Mouse (Mus musculus) liver (tissue): ENCODE measurements around the gene Setd1a.
"Not testable (repeated sequence)": the region's sequence is repeated elsewhere in the genome, so short reads cannot be mapped to it uniquely, and the experiment has no call there.

Experiments used
- DNase-seq: peaks from one replicate; pipeline ENCODE4 v3.0.0-alpha.2; 2020; ENCODE audit warnings: mixed read lengths

Setd1a gene

GRCm38 (mm10) chr7:127776426-127776825 lies at the start of gene Setd1a:
Setd1a (plus strand) TSS chr7:127776670.
- DNase-seq, result peak; percentile 94

- no peak for DNase-seq
Measured at GRCm38 (mm10) chr7:127727898-127728297, 48.6 kb upstream of the Setd1a start.

GRCm38 (mm10) chr7:127730170-127730569 lies 46.3 kb upstream of the Setd1a start:
- DNase-seq, result no peak

GRCm38 (mm10) chr7:127732066-127732465 lies 44.4 kb upstream of the Setd1a start, which contains the start of gene Ctf2:
Ctf2 (minus strand) TSS chr7:127732166.
- not testable (repeated sequence) for DNase-seq

- DNase-seq, result peak; percentile 78
Measured at GRCm38 (mm10) chr7:127744366-127745045, 32.0 kb upstream of the Setd1a start, which contains the start of gene Fbxl19. Fbxl19 (plus strand) TSS chr7:127744543.

GRCm38 (mm10) chr7:127745251-127745651 lies 31.2 kb upstream of the Setd1a start:
- peak; percentile 88 for DNase-seq

DNA sequence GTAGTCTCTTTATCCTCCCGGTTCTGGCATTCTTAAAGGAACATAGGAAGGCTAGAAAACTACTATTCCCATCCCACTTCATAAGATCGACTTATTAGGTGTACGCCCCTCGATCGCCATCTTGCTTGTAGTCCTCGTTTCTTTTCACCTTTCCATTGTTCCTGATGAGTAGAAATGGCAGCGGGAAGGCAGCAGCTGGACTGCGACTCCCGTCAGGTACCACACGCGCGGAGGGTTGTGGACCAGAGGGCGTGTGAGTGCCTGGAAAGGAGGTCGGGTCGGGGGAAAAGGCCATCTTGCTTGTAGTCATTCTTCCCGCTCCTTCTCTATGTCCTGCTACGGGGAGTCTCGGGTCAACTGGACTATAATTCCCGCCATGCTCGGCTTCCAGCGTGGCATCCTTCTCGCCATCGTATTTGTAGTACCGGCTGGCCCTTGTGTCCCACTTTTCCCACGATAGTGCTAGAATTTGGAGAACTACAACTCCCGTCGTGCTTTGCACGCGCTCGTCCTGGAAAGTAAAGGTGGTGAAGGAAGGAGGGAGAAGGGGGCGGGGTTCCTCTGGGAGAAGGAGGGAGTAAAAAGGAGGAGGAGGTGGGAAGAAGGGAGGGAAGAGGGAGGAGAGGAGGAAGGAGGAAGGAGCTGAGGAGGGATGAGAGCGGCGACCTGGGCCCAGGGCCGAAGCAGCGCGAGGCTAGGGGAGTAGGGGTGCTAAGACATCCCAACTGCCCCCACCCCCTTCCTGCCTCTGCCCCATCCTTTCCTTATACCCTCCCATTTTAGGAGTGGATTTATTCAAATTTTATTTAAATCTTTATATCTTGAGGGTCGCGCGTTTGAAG lies 30.6 kb upstream of the Setd1a start:
- DNase-seq, result peak; percentile 85

GRCm38 (mm10) chr7:127746494-127747491 lies 29.7 kb upstream of the Setd1a start:
- DNase-seq, result peak; percentile 50

GRCm38 (mm10) chr7:127747559-127748234 lies 28.8 kb upstream of the Setd1a start:
- no peak for DNase-seq

- no peak for DNase-seq
Measured at GRCm38 (mm10) chr7:127748235-127748560, 28.3 kb upstream of the Setd1a start.

GRCm38 (mm10) chr7:127750131-127751127 lies 26.0 kb upstream of the Setd1a start:
- no peak for DNase-seq

DNA sequence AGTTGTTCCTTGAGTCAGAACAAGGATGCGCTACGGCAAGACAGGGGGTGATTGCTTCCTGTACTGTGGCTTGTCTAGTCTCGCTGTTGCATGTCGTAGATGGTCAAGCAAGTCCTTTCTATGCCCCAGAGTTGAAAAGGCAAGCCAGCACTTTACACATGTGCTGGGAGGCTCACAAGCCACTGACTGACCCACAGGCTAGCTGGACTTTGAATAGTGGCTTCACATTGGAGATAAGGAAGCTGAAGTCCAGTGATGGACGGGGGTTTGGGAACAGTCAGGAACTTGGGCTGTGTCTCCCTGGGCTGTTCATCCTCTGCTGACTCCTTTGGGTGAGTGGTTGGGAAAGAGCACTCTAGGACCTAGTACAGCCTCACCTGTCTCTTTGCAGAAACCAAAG lies 24.9 kb upstream of the Setd1a start:
- no peak for DNase-seq

- no peak for DNase-seq
Measured at GRCm38 (mm10) chr7:127752069-127752468, 24.4 kb upstream of the Setd1a start.

DNA sequence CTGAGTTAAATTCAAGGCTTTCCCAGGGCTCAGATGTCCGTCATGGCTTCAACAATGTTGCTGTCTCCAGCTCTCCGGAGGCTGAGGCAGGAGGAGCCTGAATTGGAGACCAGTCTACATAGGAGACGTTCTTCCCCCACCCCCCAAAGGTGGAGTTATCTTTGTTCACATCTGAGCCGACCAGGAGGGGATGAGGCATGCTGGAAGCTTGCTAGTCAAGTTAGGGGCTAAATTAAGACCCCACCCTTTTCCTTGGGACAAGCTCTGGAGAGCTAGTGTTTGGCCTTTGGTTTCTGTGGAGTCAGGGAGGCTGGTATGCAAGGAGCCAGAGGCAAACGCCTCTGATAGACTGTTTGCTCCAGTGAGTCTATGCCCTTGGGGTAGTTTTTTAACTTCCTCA lies 23.3 kb upstream of the Setd1a start:
- DNase-seq, result no peak

- DNase-seq, result no peak
Measured at GRCm38 (mm10) chr7:127753741-127754140, 22.7 kb upstream of the Setd1a start.

DNA sequence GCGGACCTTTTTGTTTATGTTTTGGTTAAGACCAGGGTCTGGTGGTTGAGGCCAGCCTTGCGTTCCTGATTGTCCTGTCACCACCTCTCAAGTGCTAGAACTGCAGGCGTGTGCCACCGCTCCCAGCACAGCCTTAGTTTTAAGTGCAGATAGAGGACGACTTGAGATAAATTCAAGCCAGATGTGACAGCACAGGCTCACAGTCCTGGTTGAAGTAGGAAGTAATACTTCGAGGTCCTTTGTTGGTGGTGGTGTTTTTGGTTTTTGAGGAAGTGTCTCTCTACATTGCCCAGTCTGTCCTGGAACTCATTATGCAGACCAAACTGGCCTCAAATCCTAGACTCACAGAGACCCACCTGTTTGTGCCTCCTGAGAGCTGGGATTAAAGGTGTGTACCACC lies 16.8 kb upstream of the Setd1a start:
- DNase-seq, result no peak

DNA sequence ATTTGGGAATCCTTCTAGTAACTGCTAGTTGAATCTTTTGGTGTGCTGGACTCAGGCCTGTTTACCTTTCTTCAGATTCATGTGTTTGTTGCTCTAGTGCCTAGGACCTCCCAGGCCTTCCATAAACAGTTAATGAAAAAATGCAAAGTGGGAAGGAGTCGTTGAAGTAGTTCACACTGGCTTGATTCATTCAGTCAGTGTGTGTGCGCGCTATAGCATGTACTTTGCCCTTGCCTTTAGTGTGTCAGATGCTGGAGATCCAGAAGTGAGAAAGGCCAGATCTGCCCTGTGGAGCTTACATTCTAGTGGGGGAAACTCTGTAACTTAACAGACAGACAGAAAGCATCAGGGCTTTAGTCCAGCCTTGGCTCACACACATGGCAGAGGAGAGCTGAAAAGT lies 16.0 kb upstream of the Setd1a start:
- DNase-seq, result no peak

DNA sequence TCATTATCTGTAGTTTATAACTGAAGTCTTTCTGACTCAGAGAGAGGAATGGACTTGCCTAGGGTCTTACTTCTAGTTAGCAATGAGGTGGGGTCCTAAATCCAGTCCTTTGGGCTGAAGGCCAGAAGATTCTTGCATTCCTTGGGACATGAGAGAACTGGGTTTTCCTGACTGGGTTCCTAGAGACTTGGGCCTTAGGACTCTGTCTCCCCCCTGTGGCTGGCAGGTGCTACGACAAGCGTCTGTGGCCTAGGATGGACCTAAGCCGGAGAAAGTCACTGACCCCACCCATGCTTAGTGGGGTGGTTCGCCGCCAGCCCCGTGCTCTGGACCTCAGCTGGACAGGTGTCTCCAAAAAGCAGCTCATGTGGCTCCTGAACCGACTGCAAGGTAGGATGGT lies 15.4 kb upstream of the Setd1a start:
- peak; percentile 77 for DNase-seq

GRCm38 (mm10) chr7:127763642-127764041 lies 12.8 kb upstream of the Setd1a start:
- no peak for DNase-seq

- DNase-seq, result no peak
Measured at GRCm38 (mm10) chr7:127765756-127766155, 10.7 kb upstream of the Setd1a start.
